Mouse (Mus musculus): ENCODE results near the gene Serpinh1. TPM values are rescaled to one million over a fixed set of nuclear protein-coding genes. Genes with fewer than 3 reads are reported as not detected.
"Not testable (repeated sequence)": the region's sequence is repeated elsewhere in the genome, so short reads cannot be mapped to it uniquely, and the experiment has no call there.

Gene Serpinh1
- total RNA-seq, 1 experiment from 2014 or later = 3.1 TPM

DNA sequence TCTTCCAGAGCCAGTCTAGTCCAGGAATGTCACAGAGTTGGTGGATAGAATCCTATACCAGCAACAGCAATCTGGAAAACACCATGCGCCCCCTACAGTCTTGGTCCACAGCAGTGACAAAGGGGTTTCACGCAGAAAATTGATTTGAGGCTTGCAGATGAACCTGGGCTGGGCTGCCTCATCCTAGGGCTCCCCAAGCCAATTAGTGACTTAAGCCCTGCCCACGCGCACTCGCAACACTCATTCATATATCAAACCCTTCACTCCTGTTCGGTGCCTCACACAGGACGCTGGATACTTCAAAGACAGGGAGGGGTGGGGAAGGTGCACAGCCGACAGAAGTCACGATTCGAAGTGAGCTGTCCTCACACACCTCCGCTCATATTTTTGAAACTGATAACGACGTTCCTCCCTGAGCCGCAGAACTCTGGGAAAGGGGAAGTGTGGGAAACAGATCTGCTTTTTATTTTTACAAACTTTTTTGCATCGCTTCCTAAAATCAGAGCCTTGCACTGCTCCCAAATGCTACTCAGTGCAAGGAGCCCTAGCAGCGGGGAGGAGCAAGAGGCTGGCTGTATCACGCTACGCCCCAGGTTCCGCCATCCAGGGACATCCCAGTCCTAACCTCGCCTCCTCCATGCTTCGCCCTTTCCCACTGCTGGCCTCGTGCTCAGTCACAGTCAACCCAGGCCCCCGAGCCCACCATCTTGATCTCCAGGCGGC, 27.6 kb upstream of the Serpinh1 start:
- ATAC-seq (replicated peaks in 1 of 2; ENCODE audit: insufficient read depth in 1 of 2, low FRiP score in 2 of 2, low TSS enrichment in 1 of 2, low read depth in 1 of 2, poor library complexity in 2 of 2, severe bottlenecking in 2 of 2) = peak; percentile 23 to 44; a peak in 3 of 4 replicates

DNA sequence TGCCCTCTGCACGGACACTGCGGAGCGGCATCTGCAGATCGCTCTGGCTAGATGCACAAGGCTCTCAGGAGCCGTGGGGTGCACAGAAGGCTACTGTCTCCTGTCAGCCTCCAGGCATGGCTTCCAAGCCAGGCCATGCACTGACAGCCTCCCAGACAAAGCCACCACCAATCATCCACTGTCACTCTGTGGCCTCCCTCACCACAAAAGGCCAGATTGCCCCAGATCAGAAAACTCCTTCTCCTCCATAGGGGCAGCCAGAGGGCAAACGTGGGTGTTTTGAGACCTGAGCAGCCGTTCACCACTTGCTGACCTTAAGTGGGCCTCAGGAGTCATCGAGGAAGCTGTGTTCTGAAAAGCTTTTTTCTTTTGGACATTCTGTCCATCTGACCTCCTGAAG, 25.8 kb upstream of the Serpinh1 start:
- ATAC-seq (replicated peaks in 1 of 2; ENCODE audit: insufficient read depth in 1 of 2, low FRiP score in 2 of 2, low TSS enrichment in 1 of 2, low read depth in 1 of 2, poor library complexity in 2 of 2, severe bottlenecking in 2 of 2) = no peak

DNA sequence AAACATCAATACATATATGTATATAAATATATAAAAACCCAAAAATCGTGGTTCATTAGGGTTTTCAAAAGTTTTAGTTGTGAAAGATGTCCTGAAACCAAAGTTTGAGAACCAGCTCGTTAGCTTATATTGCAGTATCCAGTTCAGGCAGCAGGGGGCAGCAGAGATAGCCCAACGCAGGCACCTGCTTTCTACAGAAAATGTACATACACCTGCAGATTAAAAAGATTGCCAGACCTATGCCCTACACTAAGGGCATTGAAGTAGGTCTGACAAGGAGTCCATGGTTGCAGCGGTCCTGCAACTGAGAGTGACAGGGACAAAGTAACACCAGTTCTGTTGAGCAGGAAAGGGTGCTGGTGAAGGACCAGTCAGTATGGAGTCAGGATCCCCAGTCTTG, 22.4 kb upstream of the Serpinh1 start:
- ATAC-seq (replicated peaks in 1 of 2; ENCODE audit: insufficient read depth in 1 of 2, low FRiP score in 2 of 2, low TSS enrichment in 1 of 2, low read depth in 1 of 2, poor library complexity in 2 of 2, severe bottlenecking in 2 of 2) = peak; percentile 22 to 47; a peak in 2 of 4 replicates

DNA sequence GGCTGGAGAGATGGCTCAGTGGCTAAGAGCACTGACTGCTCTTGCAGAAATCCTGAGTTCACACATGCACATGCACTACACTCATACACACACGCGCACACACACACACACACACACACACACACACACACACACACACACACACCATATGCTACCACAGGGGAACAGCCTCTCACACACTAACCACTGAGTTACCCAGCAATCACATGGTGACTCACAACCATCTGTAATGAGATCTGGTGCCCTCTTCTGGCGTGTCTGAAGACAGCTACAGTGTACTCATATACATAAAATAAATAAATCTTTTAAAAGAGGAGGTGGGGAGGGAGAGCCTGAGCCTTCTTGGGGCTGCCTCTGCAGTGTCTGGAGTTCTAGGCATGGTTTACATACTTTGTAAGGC, 21.3 kb upstream of the Serpinh1 start:
- ATAC-seq (replicated peaks in 1 of 2; ENCODE audit: insufficient read depth in 1 of 2, low FRiP score in 2 of 2, low TSS enrichment in 1 of 2, low read depth in 1 of 2, poor library complexity in 2 of 2, severe bottlenecking in 2 of 2) = not testable (repeated sequence)

DNA sequence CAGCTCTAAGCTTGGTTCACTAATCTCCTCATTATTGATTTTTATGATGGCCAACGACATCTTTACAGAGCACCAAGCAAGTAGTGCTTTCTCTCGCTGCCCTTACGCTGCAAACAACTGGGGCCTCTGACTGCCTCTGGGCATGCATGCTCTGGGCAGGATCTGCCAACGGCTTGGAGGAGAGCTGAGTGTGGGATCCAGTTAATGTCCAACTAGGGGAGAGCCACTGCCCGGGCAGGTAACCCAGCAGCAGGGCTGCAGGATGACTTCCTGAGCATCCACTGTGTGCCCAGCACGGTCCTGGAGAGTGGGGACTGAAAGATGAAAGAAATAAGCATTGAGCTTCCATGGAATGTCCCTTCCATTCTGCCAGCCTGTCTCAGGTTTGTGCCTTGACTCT, 13.7 kb upstream of the Serpinh1 start:
- ATAC-seq (replicated peaks in 1 of 2; ENCODE audit: insufficient read depth in 1 of 2, low FRiP score in 2 of 2, low TSS enrichment in 1 of 2, low read depth in 1 of 2, poor library complexity in 2 of 2, severe bottlenecking in 2 of 2) = no peak

DNA sequence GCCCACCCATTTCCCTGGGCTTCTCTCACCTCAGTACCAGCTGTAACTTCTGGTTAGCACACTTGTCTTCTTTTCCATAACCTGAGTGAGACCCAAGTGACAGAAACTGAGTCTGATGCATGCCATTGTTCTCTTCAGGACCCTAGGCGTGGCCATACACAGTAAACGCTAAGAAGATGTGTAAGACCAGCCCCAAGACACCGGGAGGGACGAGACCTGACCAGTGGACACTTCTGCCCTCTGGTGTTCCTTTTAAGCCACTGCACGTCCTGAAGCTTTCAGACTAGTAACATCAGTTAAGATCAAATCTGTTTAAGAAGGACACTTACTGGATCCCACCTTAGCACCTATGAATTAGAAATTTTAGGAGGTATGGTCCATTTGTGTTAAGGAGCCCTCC, 12.0 kb upstream of the Serpinh1 start:
- ATAC-seq (replicated peaks in 1 of 2; ENCODE audit: insufficient read depth in 1 of 2, low FRiP score in 2 of 2, low TSS enrichment in 1 of 2, low read depth in 1 of 2, poor library complexity in 2 of 2, severe bottlenecking in 2 of 2) = peak; percentile 63 to 81

DNA sequence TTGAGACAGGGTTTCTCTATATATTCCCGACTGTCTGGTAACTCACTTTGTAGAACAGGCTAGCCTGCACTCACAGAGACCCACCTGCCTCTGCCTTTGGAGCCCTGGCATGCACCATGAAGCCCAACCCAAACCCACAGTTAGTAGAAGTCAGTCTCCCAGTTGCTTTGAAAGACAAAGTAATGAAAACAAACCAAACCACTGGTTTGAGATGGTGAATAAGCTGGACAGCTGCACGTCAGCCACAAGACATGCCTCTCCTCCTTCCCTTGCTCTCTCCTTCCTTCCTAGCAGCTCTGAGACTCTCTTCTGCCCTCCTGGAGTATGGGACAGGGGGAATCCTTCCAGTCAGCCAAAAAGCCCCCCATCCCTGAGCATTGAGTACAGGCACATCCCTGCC, 9.1 kb upstream of the Serpinh1 start:
- ATAC-seq (replicated peaks in 1 of 2; ENCODE audit: insufficient read depth in 1 of 2, low FRiP score in 2 of 2, low TSS enrichment in 1 of 2, low read depth in 1 of 2, poor library complexity in 2 of 2, severe bottlenecking in 2 of 2) = no peak

DNA sequence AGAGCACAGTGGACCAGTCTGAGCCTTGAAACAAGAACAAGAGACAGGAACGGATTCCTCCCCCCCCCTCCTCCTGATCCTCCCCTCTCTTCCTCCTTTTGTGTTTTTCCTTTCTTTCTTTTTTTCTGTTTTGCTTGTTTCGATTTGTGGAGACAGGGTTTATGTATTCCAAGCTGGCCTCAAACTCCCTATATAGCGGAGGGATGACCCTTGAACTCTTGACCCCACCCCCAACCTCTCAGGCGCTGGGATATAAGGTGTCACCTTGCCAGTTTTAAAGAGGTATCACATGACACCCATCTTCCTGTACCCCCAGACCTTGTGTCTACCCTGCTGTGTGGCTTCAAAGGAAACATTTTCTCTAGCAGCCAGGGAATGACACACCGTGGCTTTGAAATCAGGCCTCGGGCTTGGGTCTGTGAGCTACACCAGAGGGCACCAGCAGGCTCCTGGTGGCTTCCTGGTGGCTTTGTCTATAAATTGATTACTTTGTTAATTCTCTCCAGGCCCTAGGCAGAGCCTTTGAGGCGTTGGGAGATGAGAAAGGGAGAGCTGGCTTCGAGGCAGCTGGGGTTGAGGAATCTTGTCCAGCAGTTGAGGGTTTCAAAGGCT, 7.9 kb upstream of the Serpinh1 start:
- ATAC-seq (replicated peaks in 1 of 2; ENCODE audit: insufficient read depth in 1 of 2, low FRiP score in 2 of 2, low TSS enrichment in 1 of 2, low read depth in 1 of 2, poor library complexity in 2 of 2, severe bottlenecking in 2 of 2) = no peak

DNA sequence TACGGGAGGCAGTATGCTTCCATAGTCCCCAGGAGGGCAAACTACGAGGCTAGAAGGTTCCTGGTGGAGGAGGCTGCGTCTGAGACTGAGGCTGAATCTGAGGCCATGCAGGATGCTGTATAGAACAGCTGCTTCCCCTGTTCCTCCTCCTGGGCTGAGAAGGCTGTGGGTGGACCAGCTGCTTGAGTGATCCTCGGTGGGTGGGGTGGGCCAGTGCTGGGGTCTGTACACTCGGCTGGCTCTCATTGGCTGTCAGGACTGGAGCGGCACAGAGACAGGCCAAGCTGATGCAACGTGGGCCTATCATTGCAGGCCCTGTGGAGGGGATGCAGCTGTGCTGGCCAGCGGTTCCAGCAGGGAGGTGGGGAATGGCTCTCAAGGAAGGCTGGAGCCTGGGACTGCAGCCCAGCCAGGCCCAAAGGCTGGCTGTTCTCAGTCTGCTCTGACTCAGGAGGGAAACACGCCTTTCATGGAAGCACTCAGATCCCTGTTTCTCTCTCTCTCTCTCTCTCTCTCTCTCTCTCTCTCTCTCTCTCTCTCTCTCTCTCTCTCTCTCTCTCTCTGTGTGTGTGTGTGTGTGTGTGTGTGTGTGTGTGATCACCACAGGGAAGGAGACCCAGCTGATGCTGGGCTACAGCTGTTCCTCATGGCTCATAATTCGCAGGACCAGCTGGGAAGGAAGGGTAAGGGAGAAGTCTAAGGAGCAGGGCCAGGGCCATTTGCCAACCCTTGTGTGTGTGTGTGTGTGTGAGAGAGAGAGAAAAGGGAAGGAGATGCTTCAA, 7.2 kb upstream of the Serpinh1 start:
- peak; percentile 62 to 76 for ATAC-seq (replicated peaks in 1 of 2; ENCODE audit: insufficient read depth in 1 of 2, low FRiP score in 2 of 2, low TSS enrichment in 1 of 2, low read depth in 1 of 2, poor library complexity in 2 of 2, severe bottlenecking in 2 of 2)

DNA sequence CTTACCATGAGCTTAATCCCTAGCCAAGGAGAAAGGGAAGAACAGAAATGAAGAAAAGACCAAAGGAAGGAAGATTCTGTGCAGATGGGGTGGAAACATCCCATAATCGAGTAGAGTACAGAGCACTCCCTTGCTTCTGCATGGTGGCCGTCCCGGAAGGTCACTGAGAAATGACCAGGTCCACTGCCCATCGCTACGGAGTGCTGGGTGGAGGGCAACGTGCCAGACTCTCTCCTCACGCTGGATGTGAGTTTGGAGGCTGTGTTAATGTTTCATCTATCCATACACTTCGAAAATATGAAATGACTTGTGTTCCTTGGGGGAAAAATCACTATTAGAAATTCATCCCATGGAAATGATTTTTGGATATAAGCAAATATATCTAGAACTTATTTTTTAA, 5.3 kb upstream of the Serpinh1 start:
- no peak for ATAC-seq (replicated peaks in 1 of 2; ENCODE audit: insufficient read depth in 1 of 2, low FRiP score in 2 of 2, low TSS enrichment in 1 of 2, low read depth in 1 of 2, poor library complexity in 2 of 2, severe bottlenecking in 2 of 2)

DNA sequence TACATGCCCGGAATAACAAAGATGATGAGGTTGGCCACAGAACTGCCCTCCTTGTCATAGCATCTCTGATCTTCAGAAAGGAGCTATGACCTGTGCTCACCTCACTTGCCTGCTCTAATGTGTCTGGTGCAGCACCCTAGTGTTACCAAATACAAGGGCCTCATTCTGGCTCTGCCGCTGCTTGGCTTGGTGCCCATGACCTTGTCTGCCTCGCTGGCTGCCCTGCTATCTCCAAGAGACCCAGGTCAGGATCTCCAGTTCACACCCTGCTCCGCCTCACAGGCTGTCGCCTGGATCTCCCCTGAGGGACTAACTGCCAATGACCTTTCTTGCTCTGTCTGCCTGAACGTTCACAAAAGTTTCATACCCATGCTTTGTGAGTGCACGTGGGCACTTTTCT, 4.2 kb upstream of the Serpinh1 start:
- ATAC-seq (replicated peaks in 1 of 2; ENCODE audit: insufficient read depth in 1 of 2, low FRiP score in 2 of 2, low TSS enrichment in 1 of 2, low read depth in 1 of 2, poor library complexity in 2 of 2, severe bottlenecking in 2 of 2) = no peak

DNA sequence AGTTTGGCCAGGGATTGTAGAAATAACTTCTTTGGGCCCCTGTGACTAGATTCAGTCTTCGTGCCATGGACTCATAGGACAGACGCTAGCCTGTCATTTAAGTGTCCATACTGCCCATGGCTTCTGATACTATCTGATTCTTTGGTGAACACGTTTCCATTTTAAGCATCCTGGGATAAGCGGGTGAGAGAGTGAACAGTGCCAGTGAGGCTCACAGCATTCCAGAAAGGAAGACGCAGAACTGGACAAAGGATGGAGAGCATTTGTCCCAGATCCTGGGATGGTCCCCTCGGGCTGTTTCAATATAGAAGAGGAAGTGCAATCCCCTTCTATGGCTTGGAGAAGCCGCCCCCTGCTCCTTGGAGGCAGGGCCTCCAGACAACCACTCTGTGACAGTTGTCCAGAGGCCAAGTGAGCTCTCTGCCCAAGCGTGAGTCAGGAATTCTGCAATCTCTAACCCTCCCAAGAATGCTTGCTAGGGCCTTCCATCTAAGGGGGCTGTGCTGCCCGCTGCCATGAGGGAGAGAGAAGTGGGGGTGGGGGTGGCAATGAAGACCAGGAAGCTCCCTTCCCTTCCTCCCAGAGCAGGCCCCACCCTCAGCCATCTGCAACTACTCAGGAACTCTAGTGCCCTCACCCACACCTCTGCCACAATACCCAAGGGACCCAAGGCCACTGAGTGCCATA, 3.3 kb upstream of the Serpinh1 start:
- no peak for ATAC-seq (replicated peaks in 1 of 2; ENCODE audit: insufficient read depth in 1 of 2, low FRiP score in 2 of 2, low TSS enrichment in 1 of 2, low read depth in 1 of 2, poor library complexity in 2 of 2, severe bottlenecking in 2 of 2)

DNA sequence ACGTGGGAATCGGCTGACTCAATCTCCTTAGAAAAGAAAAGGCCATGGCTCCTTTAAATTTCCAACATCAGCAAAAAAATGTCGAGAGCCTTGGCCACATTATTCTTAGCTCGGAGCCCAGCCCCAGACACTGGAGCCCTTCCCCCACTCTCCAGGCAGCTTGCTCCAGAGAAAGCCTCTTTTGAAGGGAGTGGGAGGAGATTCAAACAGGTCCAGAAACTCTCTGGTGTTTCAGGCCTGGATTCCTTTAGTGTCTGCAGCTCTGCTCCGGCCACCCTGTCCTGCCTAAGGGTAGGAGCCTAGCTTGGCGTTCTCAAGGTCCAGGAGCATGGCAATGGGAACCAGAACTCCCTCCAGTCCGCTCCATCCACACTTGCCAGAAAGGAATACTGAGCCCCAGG, 2.7 kb upstream of the Serpinh1 start:
- no peak for ATAC-seq (replicated peaks in 1 of 2; ENCODE audit: insufficient read depth in 1 of 2, low FRiP score in 2 of 2, low TSS enrichment in 1 of 2, low read depth in 1 of 2, poor library complexity in 2 of 2, severe bottlenecking in 2 of 2)

DNA sequence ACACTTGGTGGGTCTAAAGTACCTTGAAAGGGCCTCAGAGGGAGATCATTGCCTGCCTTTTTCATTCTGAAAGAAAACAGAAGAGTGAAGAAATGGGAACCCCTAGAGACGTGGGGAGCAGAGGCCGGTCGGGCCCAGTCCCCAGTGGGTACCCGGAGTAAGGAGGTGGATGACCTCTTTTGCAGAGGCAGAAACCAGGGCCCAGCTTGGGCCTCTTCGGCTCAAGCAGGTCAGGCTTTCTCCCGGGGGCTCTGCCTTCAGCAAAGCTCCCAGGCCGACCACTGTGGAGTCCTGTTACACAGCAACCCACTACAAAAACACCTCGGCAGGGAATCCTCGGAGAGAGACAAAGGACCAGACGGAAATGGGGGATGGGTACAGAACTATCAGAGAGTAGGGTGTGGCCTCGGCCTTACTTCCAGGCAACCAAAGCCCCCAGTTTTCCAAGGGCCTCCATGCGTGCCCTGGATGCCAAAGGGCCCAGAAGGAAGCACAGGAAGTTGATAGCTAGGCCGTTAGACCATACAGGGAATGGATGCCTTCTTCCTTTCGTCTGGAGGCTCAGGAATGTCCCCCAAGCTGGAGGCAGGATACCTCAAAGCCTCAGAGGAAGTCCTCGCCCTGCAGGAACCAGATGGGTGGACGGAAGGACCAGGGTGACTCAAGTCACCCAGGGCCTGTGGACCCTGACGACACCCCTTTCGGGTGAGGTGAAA, 1.1 kb downstream of the Serpinh1 start:
- ATAC-seq (replicated peaks in 1 of 2; ENCODE audit: insufficient read depth in 1 of 2, low FRiP score in 2 of 2, low TSS enrichment in 1 of 2, low read depth in 1 of 2, poor library complexity in 2 of 2, severe bottlenecking in 2 of 2) = no peak

DNA sequence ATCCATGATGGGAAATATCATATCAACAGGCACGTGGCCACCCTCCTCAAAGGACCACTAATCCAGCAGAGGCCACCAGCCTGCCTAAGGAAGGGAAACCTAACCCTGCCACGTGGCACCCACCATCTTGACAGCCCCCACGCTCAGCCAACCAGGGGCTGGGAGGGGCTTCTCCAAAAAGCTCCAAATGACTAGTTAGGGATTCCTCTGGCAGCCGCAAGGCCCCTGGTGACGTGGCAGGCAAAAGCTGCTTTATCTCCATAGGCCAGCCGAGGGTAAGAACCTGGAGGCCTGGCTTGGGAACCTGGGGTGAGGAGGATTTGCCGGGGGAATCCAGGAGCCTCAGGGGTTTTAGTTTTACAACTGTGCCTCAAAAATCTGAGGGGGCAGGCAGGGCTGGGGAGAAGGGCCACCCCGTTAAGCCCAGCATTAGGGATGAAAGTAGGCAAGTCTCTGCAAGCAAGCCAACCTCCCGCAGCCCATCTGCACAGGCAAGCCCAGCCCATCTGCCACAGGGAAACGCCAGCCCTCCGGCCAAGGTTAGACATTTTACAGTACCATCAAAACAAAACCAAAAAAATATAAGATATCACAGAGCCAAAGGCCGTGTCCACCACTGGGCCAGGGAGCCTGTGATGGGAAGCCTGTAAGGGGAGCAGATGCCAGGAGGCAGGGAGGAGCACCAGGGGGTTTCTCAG, 1.8 kb downstream of the Serpinh1 start:
- ATAC-seq (replicated peaks in 1 of 2; ENCODE audit: insufficient read depth in 1 of 2, low FRiP score in 2 of 2, low TSS enrichment in 1 of 2, low read depth in 1 of 2, poor library complexity in 2 of 2, severe bottlenecking in 2 of 2) = no peak

DNA sequence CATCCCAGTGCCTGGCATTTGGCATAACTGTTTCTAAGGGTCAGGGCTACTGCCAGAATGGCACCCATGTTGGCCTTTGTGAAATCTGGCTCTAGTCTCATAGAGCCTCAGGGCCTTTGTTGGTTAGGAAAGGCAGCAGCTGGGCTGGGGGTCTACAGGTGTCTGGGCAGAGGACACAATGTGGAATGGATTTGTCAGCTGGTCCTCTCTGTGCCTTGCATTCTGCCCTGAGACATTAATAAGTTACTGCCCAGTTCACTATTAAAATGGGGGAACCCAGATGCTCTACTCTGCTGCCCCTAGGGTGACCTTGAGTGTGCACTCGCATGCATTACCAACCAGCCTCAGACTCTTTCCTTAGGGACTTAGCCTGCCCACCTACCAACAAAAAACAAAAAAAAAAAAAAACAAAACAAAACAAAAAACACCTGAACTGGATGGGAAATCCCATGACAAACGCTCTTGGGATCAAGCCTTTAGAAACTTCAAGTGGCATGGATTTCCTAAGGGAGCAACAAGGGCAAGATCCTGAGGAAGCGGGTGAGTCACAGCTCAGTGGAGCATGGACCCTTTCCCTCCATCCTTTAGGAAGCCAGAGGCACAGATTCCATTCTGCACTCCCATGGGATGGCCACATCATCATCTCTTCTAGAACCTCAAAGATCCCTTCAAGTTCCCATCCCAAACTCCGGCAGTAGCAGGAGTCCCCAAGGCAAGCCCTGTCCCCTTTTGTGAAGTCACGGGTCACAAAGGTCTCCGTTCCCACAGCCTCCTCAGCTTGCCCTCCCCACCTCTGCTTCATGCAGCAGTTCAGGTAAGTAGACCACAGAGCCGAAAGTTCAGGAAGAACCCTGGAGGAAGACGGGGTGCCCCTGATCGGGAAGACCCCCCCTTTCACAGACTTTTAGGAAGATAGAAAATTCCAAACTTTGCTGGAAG, 3.0 kb downstream of the Serpinh1 start:
- ATAC-seq (replicated peaks in 1 of 2; ENCODE audit: insufficient read depth in 1 of 2, low FRiP score in 2 of 2, low TSS enrichment in 1 of 2, low read depth in 1 of 2, poor library complexity in 2 of 2, severe bottlenecking in 2 of 2) = no peak

All from hematopoietic stem cell, adult 5-6 weeks (primary cell).